Mouse (Mus musculus) heart, embryonic 11.5 days (tissue): ENCODE results near the gene Pde4d. TPM values are rescaled to one million over a fixed set of nuclear protein-coding genes. Genes with fewer than 3 reads are reported as not detected.

Source experiments
- ATAC-seq: fragments of 200-750 bp; cut with Nextera tagmentation; replicated peaks from 2 replicates; pipeline ENCODE4 v1.8.0; 2017; ENCODE audit warnings: moderate library complexity; ENCODE audit not compliant: insufficient number of reproducible peaks, low FRiP score, low TSS enrichment
- H3K27ac ChIP-seq: fragments of 300-500 bp; sonication (generic); 2 replicates; pipeline ENCODE4 v1.5.1; 2014; ENCODE audit warnings: mild to moderate bottlenecking, low read depth, low read length
- H3K27me3 ChIP-seq: fragments of 300-500 bp; sonication (generic); 2 replicates; pipeline ENCODE4 v1.6.1; 2014; ENCODE audit warnings: mild to moderate bottlenecking, low read length, mixed read lengths; ENCODE audit not compliant: control insufficient read depth, insufficient read depth
- H3K36me3 ChIP-seq: fragments of 300-500 bp; sonication (generic); 2 replicates; pipeline ENCODE4 v1.6.1; 2014; ENCODE audit warnings: mild to moderate bottlenecking, low read length, moderate library complexity, mixed read lengths; ENCODE audit not compliant: control insufficient read depth, insufficient read depth
- H3K4me1 ChIP-seq: fragments of 300-500 bp; sonication (generic); 2 replicates; pipeline ENCODE4 v1.6.1; 2014; ENCODE audit warnings: low read length; ENCODE audit not compliant: control insufficient read depth, insufficient read depth
- H3K4me2 ChIP-seq: fragments of 300-500 bp; sonication (generic); 2 replicates; pipeline ENCODE4 v1.6.1; 2014; ENCODE audit warnings: mild to moderate bottlenecking, moderate library complexity
- H3K4me3 ChIP-seq: fragments of 300-500 bp; sonication (generic); 2 replicates; pipeline ENCODE4 v1.5.1; 2014; ENCODE audit warnings: low read depth, low read length
- H3K9ac ChIP-seq: fragments of 300-500 bp; sonication (generic); 2 replicates; pipeline ENCODE4 v1.6.1; 2014; ENCODE audit warnings: mild to moderate bottlenecking, low read depth, low read length, moderate library complexity
- H3K9me3 ChIP-seq: fragments of 300-500 bp; sonication (generic); replicated peaks from 2 replicates; pipeline ENCODE4 v1.6.1; 2016; ENCODE audit warnings: low read length; ENCODE audit not compliant: control insufficient read depth
- WGBS: fragments of 180-500 bp; shearing (Covaris S2); extraction: QIAGEN DNeasy Blood & Tissue Kit; methylation state at CpG from one replicate; pipeline ENCODE4 v1.1.7; 2014; ENCODE audit not compliant: insufficient replicate concordance; 5-methylcytosine and 5-hydroxymethylcytosine counted together
- polyA plus RNA-seq: library from polyadenylated mRNA; unstranded; fragments of >200 nt; fragmentation: Nextera tagmentation; extraction: Ambion mirVana; gene quantifications from 2 replicates; pipeline ENCODE4 v1.2.1, GENCODE M21; 2014

The Pde4d gene
- polyA plus RNA-seq, 1 experiment from 2014 or later, result 27.8 TPM

DNA sequence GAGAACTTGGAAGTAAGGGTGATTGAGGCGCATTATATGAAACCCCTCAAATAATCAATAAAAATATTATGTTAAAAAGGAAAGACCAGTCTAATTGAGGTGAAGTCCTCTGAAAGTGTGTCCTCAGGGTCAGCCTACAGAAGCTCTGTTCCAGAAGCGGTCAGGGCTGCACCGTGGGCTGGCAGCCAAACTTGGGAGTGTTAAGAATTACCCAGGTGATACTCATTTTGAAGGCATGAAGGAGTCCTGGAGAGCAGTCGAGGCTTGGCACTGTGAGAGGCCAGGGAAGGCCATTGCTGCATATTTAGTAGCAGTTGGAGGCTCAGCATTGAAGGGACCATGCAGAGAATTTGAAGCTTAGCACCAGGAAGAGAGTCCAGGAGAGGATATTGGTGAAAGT, 471.4 kb downstream of the Pde4d start:
- Histone ChIP-seq H3K36me3 (no peaks in the 10 kb centered on the region), H3K27me3 (no peaks in the 10 kb centered on the region), H3K4me2 (no peak overlapping the region), H3K4me1 (no peaks in the 10 kb centered on the region), H3K4me3 (no peak overlapping the region), H3K9me3 (no peaks in the 10 kb centered on the region), H3K27ac (no peak overlapping the region), H3K9ac (no peak overlapping the region)
- no peak for ATAC-seq
- 77% methylated on average over 4 of the region's 4 CpGs for whole genome bisulfite sequencing

DNA sequence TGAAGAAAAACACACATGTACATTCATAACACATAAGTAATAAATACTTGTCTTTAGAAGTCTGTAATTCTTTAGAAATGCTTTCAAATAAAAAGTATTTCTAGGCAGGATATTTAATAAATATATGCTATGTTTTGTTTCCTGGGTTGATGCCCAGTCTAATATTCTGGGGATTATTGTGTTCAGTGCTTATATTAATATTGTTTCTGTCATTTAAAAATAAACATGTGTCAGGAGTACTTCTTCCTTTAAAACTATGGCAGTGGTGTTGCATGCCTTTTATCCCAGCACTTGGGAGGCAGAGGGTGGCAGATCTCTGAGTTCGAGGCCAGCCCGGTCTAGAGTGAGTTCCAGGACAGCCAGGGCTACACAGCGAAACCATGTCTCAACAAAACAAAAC, 485.1 kb downstream of the Pde4d start:
- no peak for ATAC-seq
- no peak overlapping the region for H3K9ac ChIP-seq
- 73% methylated on average over 3 of the region's 3 CpGs for WGBS

DNA sequence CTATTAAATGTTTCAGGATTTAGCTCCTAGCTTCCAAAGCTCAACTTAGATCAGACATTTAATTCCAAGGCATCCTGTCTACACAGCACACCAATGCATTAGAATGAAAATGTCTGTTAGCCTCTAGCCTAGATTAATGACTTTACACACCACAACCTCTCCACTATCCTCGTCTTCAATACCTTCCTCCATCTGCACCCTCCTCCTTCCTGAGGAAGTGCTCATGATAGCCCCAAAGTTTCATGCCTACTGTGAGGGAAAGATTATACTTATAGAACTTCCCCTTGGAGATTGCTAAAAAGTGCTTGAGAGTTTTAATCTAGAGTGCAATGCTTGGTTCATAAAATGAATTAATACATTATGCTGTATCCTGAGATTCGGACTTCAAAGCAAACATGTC, 487.5 kb downstream of the Pde4d start:
- no peaks in the 10 kb centered on the region for H3K27me3 ChIP-seq
- H3K4me2 ChIP-seq, result no peak overlapping the region
- H3K4me3 ChIP-seq, result no peak overlapping the region
- H3K4me1 ChIP-seq, result no peaks in the 10 kb centered on the region
- no peaks in the 10 kb centered on the region for H3K36me3 ChIP-seq
- ATAC-seq, result no peak
- no peak overlapping the region for H3K27ac ChIP-seq
- H3K9me3 ChIP-seq, result 0 out of 2 replicates have a peak, but pooled peaks cover 3% of the 10 kb centered on the region
- WGBS, result 57% methylated on average over 2 of the region's 2 CpGs
- no peak overlapping the region for H3K9ac ChIP-seq

More for the DNA sequence above, 485.1 kb downstream of the Pde4d start:
- Histone ChIP-seq H3K4me3 (no peak overlapping the region), H3K9me3 (no peaks in the 10 kb centered on the region), H3K27ac (no peak overlapping the region), H3K4me2 (no peak overlapping the region), H3K4me1 (no peaks in the 10 kb centered on the region), H3K36me3 (no peaks in the 10 kb centered on the region), H3K27me3 (no peaks in the 10 kb centered on the region)

DNA sequence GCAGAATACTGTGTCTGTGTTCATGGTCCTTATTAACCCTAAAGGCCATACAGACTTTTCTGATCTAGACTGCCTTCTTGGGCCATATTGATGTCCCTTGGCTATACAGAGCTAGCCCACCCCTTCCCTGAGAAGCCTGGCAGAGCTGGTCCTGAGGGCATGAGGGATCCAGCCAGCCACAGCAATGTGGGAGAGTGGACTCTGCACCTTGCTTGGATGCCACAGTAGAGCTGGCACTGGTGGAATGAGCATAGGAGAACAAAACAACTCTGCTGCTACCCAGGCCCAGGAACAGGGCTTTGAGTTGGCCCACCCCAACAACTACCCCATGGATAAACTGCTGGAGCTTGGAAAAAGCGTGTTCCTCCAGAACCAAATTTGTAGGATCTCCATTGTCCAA, 503.2 kb downstream of the Pde4d start:
- ATAC-seq, result no peak

DNA sequence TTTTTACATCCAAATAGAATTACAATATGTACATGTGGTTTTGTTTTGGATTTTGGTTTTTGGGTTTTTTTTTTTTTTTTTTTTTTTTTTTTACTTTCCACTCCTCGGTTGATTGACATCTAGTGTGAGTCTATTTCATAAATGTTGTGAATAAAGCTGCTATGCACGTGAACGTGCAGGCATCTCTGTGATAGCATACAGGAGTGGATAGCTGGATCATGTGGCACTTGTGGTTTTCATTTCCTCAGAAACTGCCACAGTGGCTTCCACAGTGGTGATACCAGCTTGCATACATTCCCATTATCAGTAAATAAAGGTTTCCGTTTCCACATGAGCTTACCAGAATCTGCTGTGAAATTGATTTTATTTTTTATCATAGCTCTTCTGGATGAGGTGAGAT, 506.3 kb downstream of the Pde4d start:
- 70% methylated on average over 4 of the region's 4 CpGs for WGBS
- Histone ChIP-seq H3K4me3 (no peak overlapping the region), H3K4me2 (no peak overlapping the region), H3K9ac (no peak overlapping the region), H3K36me3 (no peaks in the 10 kb centered on the region), H3K9me3 (no peaks in the 10 kb centered on the region), H3K27ac (no peak overlapping the region), H3K4me1 (no peaks in the 10 kb centered on the region), H3K27me3 (no peaks in the 10 kb centered on the region)
- ATAC-seq, result no peak

More for the DNA sequence above, 503.2 kb downstream of the Pde4d start:
- Histone ChIP-seq H3K27me3 (no peaks in the 10 kb centered on the region), H3K4me3 (no peak overlapping the region), H3K4me1 (no peaks in the 10 kb centered on the region), H3K9ac (no peak overlapping the region), H3K36me3 (no peaks in the 10 kb centered on the region), H3K9me3 (no peaks in the 10 kb centered on the region), H3K27ac (no peak overlapping the region), H3K4me2 (no peak overlapping the region)
- WGBS, result 77% methylated on average over 1 of the region's 1 CpGs

DNA sequence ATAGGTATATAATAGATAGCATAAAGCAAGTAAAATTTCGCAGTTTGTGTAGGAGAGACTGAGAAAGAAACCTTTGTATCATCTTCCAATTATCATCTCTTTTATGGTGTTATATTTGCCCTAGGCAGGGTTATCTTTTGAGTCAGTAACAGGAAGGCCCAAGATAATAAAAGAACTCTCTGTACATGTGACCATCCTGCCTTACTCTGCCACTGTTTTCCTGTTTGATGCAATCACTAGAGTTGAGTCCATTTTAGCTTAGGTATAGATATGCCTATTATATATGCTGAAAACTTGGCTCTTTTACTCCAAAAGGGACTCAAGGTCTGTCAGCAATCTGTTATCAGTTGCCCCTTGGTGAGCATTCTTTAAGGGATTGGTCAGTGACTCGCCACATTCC, 514.3 kb downstream of the Pde4d start:
- Histone ChIP-seq H3K4me1 (no peaks in the 10 kb centered on the region), H3K9ac (no peak overlapping the region), H3K36me3 (no peaks in the 10 kb centered on the region), H3K4me3 (no peak overlapping the region), H3K9me3 (no peaks in the 10 kb centered on the region), H3K27me3 (no peaks in the 10 kb centered on the region), H3K4me2 (no peak overlapping the region), H3K27ac (no peak overlapping the region)
- no peak for ATAC-seq
- WGBS, result 57% methylated on average over 2 of the region's 2 CpGs

DNA sequence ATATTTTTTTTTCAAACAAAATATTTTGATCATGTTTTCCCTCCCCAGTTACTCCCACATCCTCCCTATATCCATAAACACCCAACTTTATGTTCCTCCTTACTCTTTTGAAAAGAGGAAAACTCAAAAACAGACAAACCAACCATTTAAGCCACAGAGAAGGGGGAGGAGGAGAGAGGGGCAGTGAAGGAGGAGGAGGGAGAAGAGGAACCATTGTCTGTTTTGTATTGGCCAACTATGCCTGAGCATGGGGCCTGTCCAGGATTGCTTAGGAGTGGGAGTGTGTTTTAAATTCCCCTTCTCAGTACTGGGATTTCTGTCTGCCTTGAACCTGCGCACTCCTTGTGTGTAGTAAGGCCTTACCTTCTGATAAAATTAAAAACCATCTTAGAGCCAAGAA, 531.4 kb downstream of the Pde4d start:
- H3K4me3 ChIP-seq, result no peak overlapping the region
- H3K4me2 ChIP-seq, result no peak overlapping the region
- H3K27me3 ChIP-seq, result no peaks in the 10 kb centered on the region
- 78% methylated on average over 1 of the region's 1 CpGs for WGBS
- no peak overlapping the region for H3K27ac ChIP-seq
- H3K4me1 ChIP-seq, result no peaks in the 10 kb centered on the region
- H3K36me3 ChIP-seq, result no peaks in the 10 kb centered on the region
- no peaks in the 10 kb centered on the region for H3K9me3 ChIP-seq
- no peak for ATAC-seq
- H3K9ac ChIP-seq, result no peak overlapping the region

DNA sequence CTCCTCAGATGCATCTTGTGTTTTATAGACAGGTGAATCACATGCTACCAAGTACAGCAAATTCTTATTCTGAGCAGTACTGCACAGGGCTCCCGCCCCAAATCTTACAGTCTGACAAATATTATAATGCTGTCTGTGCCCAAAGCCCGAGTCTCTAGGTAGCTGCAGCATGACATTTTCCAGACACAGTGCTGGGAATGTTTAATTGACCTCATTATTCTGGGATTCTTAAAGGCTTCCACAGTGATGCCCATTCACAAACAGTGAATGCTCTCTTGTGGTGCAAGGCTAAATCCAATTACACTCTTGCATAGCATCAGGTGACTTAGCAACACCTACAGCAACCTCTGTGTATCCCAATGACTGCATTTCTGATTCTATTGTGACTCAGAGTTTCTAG, 549.0 kb downstream of the Pde4d start:
- no peak for ATAC-seq
- H3K9me3 ChIP-seq, result no peaks in the 10 kb centered on the region
- no peak overlapping the region for H3K4me3 ChIP-seq
- no peak overlapping the region for H3K9ac ChIP-seq
- no peak overlapping the region for H3K4me2 ChIP-seq
- H3K36me3 ChIP-seq, result no peaks in the 10 kb centered on the region
- WGBS, result 74% methylated on average over 2 of the region's 2 CpGs
- no peaks in the 10 kb centered on the region for H3K27me3 ChIP-seq
- H3K27ac ChIP-seq, result no peak overlapping the region
- H3K4me1 ChIP-seq, result no peaks in the 10 kb centered on the region

DNA sequence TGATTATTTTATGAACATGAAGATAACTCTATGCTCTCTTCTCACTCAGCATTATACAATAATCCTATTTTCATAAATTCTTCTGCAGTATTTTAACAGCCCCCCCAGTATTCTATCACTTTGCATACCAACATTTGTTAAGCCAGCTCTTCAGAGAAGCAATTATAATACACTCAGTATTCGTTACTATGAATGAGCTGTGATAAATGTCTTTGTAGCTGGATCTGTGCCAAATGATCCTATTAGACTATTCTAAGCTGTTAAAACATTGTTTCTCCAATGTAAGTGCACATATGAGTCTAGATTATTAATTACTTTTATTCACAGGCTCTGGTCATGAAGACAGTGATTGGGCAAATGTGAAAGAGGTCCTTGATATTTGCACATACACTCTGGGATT, 575.0 kb downstream of the Pde4d start:
- H3K4me3 ChIP-seq, result no peak overlapping the region
- H3K9me3 ChIP-seq, result no peaks in the 10 kb centered on the region
- WGBS, result 64% methylated on average over 1 of the region's 1 CpGs
- no peaks in the 10 kb centered on the region for H3K27me3 ChIP-seq
- H3K27ac ChIP-seq, result no peak overlapping the region
- no peak overlapping the region for H3K4me2 ChIP-seq
- H3K9ac ChIP-seq, result no peak overlapping the region
- no peaks in the 10 kb centered on the region for H3K4me1 ChIP-seq
- no peaks in the 10 kb centered on the region for H3K36me3 ChIP-seq
- no peak for ATAC-seq
